Mouse (Mus musculus) embryonic facial prominence, embryonic 13.5 days (tissue): Measurements from ENCODE around the gene Naxd. TPM values are rescaled to one million over a fixed set of nuclear protein-coding genes. Genes with fewer than 3 reads are reported as not detected.

Source experiments
- ATAC-seq: fragments of 200-750 bp; cut with Nextera tagmentation; 2 replicates; pipeline ENCODE4 v1.8.0; 2017; ENCODE audit warnings: low read depth; ENCODE audit not compliant: insufficient number of reproducible peaks, insufficient read depth, low FRiP score, low TSS enrichment
- H3K27ac ChIP-seq: fragments of 300-500 bp; sonication (generic); 2 replicates; pipeline ENCODE4 v1.5.1; 2015; ENCODE audit warnings: moderate library complexity, mild to moderate bottlenecking, inconsistent platforms
- H3K27me3 ChIP-seq: fragments of 300-500 bp; sonication (generic); 2 replicates; pipeline ENCODE4 v1.6.1; 2015; ENCODE audit warnings: mild to moderate bottlenecking, inconsistent platforms
- H3K36me3 ChIP-seq: fragments of 300-500 bp; sonication (generic); 2 replicates; pipeline ENCODE4 v1.6.1; 2015; ENCODE audit warnings: mild to moderate bottlenecking, inconsistent platforms
- H3K4me1 ChIP-seq: fragments of 300-500 bp; sonication (generic); 2 replicates; pipeline ENCODE4 v1.6.1; 2015; ENCODE audit warnings: inconsistent platforms
- H3K4me2 ChIP-seq: fragments of 300-500 bp; sonication (generic); 2 replicates; pipeline ENCODE4 v1.6.1; 2015; ENCODE audit warnings: moderate library complexity, mild to moderate bottlenecking, inconsistent platforms
- H3K4me3 ChIP-seq: fragments of 300-500 bp; sonication (generic); 2 replicates; pipeline ENCODE4 v1.5.1; 2015; ENCODE audit warnings: mild to moderate bottlenecking, inconsistent platforms
- H3K9ac ChIP-seq: fragments of 300-500 bp; sonication (generic); 2 replicates; pipeline ENCODE4 v1.6.1; 2015; ENCODE audit warnings: mild to moderate bottlenecking, inconsistent platforms
- H3K9me3 ChIP-seq: fragments of 300-500 bp; sonication (generic); 2 replicates; pipeline ENCODE4 v1.6.1; 2016; ENCODE audit warnings: inconsistent platforms
- WGBS: fragments of 180-500 bp; shearing (Covaris S2); methylation state at CpG from one replicate; pipeline ENCODE4 v1.1.7; 2015; ENCODE audit warnings: mixed read lengths; 5-methylcytosine and 5-hydroxymethylcytosine counted together
- polyA plus RNA-seq: library from polyadenylated mRNA; unstranded; fragments of >200 nt; fragmentation: Nextera tagmentation; extraction: Ambion mirVana; gene quantifications from 2 replicates; pipeline ENCODE4 v1.2.1, GENCODE M21; 2015

The Naxd gene
- polyA plus RNA-seq, 1 experiment from 2014 or later = 134 TPM

- no peaks in the 10 kb centered on the region for H3K36me3 ChIP-seq
- H3K9ac ChIP-seq = no peak overlapping the region
- 9% methylated on average over 9 of the region's 10 CpGs for WGBS
- peaks cover 34% of the 10 kb centered on the region for H3K4me1 ChIP-seq
- H3K4me2 ChIP-seq = no peak overlapping the region
- H3K9me3 ChIP-seq = no peaks in the 10 kb centered on the region
- no peak overlapping the region for H3K4me3 ChIP-seq
- no peak for ATAC-seq
- H3K27me3 ChIP-seq = peaks cover 91% of the 10 kb centered on the region
- H3K27ac ChIP-seq = no peak overlapping the region
These were observed 21.9 kb upstream of the Naxd start for GRCm38 (mm10) chr8:11475397-11475796.

GRCm38 (mm10) chr8:11475876-11476275 lies 21.4 kb upstream of the Naxd start:
- H3K4me2 ChIP-seq = no peak overlapping the region
- peaks cover 93% of the 10 kb centered on the region for H3K27me3 ChIP-seq
- H3K27ac ChIP-seq = no peak overlapping the region
- no peak overlapping the region for H3K4me3 ChIP-seq
- peaks cover 34% of the 10 kb centered on the region for H3K4me1 ChIP-seq
- no peak overlapping the region for H3K9ac ChIP-seq
- H3K36me3 ChIP-seq = no peaks in the 10 kb centered on the region
- no peaks in the 10 kb centered on the region for H3K9me3 ChIP-seq
- ATAC-seq = no peak
- 23% methylated on average over 2 of the region's 2 CpGs for WGBS

- Histone ChIP-seq H3K27me3 (peaks cover 96% of the 10 kb centered on the region), H3K4me1 (peaks cover 34% of the 10 kb centered on the region), H3K9me3 (no peaks in the 10 kb centered on the region), H3K4me2 (peak overlapping the region; percentile 99), H3K36me3 (no peaks in the 10 kb centered on the region), H3K27ac (no peak overlapping the region), H3K4me3 (peak overlapping the region; percentile 56), H3K9ac (no peak overlapping the region)
- ATAC-seq = no peak
- WGBS = 5% methylated on average over 24 of the region's 24 CpGs
These were observed 20.7 kb upstream of the Naxd start for GRCm38 (mm10) chr8:11476338-11477177.

- no peaks in the 10 kb centered on the region for H3K9me3 ChIP-seq
- WGBS = 4% methylated on average over 9 of the region's 9 CpGs
- H3K27ac ChIP-seq = no peak overlapping the region
- no peak for ATAC-seq
- peaks cover 34% of the 10 kb centered on the region for H3K4me1 ChIP-seq
- no peak overlapping the region for H3K9ac ChIP-seq
- no peaks in the 10 kb centered on the region for H3K36me3 ChIP-seq
- peak overlapping the region; percentile 56 for H3K4me3 ChIP-seq
- H3K4me2 ChIP-seq = peak overlapping the region; percentile 99
- peaks cover 96% of the 10 kb centered on the region for H3K27me3 ChIP-seq
These were observed 20.1 kb upstream of the Naxd start for GRCm38 (mm10) chr8:11477178-11477553.

DNA sequence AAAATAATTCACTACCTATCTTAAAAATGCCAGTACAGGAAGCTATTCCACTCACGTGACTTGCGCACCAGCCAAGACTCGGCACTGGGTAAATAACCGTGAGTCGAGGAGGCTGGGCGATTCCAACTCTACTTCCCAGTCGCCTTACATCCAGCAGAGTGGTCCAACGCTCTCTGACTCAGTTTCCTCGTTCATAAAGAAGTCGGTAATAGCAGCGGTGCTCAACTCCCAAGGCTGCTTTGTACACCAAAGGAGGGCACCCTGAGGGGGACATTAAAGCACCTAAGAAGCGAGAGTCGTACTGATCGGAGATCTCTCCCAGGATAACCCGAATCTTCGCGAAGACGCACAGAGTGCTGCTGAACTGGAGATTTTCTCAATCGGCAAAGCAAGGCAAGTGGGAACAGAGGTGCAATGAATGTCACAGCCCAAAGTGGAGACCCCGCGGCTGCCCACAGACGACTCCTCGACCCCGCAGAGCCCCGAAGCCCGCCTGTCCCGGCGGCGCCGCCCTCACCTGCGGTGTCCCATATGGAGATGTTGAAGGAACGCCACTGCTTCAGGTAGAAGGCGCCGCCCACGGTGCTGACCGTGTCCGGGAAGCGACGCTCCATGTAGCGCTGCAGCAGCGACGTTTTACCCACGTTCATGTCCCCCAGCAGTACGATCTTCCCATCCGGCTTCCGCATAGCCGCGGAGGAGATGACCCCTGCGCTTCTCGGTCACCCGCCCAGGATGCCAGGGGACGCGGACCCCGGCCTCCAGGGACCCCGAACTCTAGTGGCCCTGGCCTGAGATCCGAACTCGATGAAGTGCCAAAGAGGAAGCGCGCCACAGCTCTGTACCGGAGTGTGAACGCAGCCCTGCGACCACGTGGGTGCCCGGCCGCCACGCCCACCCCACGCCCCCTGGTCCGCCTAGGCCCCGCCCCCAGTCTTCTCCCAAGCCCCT lies 19.2 kb upstream of the Naxd start, which contains the start of gene Rab20:
TSS of gene Rab20 (minus strand) at position 900 of the 951 bp plus-strand sequence.
- Histone ChIP-seq H3K9ac (peak within 1 kb of the TSS; percentile 67), H3K4me3 (peak within 1 kb of the TSS; percentile 56), H3K4me2 (peak within 1 kb of the TSS; percentile 99), H3K4me1 (peaks cover 34% of the 10 kb centered on the region), H3K27me3 (peaks cover 97% of the 10 kb centered on the region), H3K27ac (no peak within 1 kb of the TSS), H3K9me3 (no peaks in the 10 kb centered on the region), H3K36me3 (no peaks in the 10 kb centered on the region)
- WGBS = under 1% methylated on average over 69 of the region's 69 CpGs
- ATAC-seq = peak; percentile 60; the same call in 1 of the 2 replicates

GRCm38 (mm10) chr8:11478807-11479527 lies 18.3 kb upstream of the Naxd start:
- H3K4me3 ChIP-seq = peak overlapping the region; percentile 56
- peaks cover 88% of the 10 kb centered on the region for H3K27me3 ChIP-seq
- H3K4me1 ChIP-seq = peaks cover 34% of the 10 kb centered on the region
- H3K9me3 ChIP-seq = no peaks in the 10 kb centered on the region
- ATAC-seq = no peak
- H3K36me3 ChIP-seq = no peaks in the 10 kb centered on the region
- H3K9ac ChIP-seq = 0 out of 2 replicates have a peak overlapping the region, but pooled peaks have one; percentile 11
- H3K27ac ChIP-seq = no peak overlapping the region
- WGBS = 1% methylated on average over 23 of the region's 23 CpGs
- H3K4me2 ChIP-seq = peak overlapping the region; percentile 99

GRCm38 (mm10) chr8:11479591-11479990 lies 17.7 kb upstream of the Naxd start:
- Histone ChIP-seq H3K27ac (no peak overlapping the region), H3K27me3 (peaks cover 82% of the 10 kb centered on the region), H3K36me3 (no peaks in the 10 kb centered on the region), H3K9me3 (no peaks in the 10 kb centered on the region), H3K9ac (no peak overlapping the region), H3K4me2 (peak overlapping the region; percentile 11), H3K4me1 (peaks cover 34% of the 10 kb centered on the region), H3K4me3 (no peak overlapping the region)
- no peak for ATAC-seq
- WGBS = 2% methylated on average over 14 of the region's 14 CpGs

- H3K4me2 ChIP-seq = no peak overlapping the region
- no peak overlapping the region for H3K4me3 ChIP-seq
- no peak overlapping the region for H3K27ac ChIP-seq
- no peaks in the 10 kb centered on the region for H3K9me3 ChIP-seq
- H3K27me3 ChIP-seq = peaks cover 70% of the 10 kb centered on the region
- no peaks in the 10 kb centered on the region for H3K36me3 ChIP-seq
- H3K9ac ChIP-seq = no peak overlapping the region
- ATAC-seq = no peak
- WGBS = 49% methylated on average over 3 of the region's 3 CpGs
- peaks cover 21% of the 10 kb centered on the region for H3K4me1 ChIP-seq
These were observed 15.4 kb upstream of the Naxd start for GRCm38 (mm10) chr8:11481876-11482275.

GRCm38 (mm10) chr8:11482537-11482936 lies 14.8 kb upstream of the Naxd start:
- no peak overlapping the region for H3K27ac ChIP-seq
- H3K9me3 ChIP-seq = no peaks in the 10 kb centered on the region
- H3K4me1 ChIP-seq = peaks cover 19% of the 10 kb centered on the region
- no peak overlapping the region for H3K9ac ChIP-seq
- H3K4me2 ChIP-seq = no peak overlapping the region
- WGBS = 70% methylated on average over 3 of the region's 3 CpGs
- H3K36me3 ChIP-seq = no peaks in the 10 kb centered on the region
- H3K27me3 ChIP-seq = peaks cover 67% of the 10 kb centered on the region
- no peak for ATAC-seq
- no peak overlapping the region for H3K4me3 ChIP-seq

GRCm38 (mm10) chr8:11486142-11486541 lies 11.2 kb upstream of the Naxd start:
- no peak for ATAC-seq
- WGBS = 25% methylated on average over 7 of the region's 7 CpGs

DNA sequence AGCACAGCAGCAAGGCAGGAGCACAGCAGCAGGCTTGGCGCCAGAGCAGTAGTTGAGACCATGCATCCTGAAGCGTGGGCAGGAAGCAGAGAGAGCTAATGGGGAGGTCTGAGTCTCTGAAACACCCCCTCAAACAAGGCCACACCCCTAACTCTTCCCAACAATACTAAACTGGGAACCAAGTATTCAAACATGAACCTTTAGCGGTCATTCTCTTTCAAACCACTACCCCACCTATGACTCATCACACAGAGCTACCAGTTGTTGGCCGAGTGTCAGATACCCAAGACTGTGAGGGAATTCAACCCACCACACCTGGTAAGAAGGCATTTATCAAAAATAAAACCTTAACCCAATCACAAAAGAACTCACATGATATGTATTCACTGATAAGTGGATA lies 10.1 kb upstream of the Naxd start:
- ATAC-seq = no peak
- no peaks in the 10 kb centered on the region for H3K36me3 ChIP-seq
- no peak overlapping the region for H3K4me2 ChIP-seq
- H3K4me3 ChIP-seq = no peak overlapping the region
- H3K4me1 ChIP-seq = no peaks in the 10 kb centered on the region
- H3K27me3 ChIP-seq = peaks cover 49% of the 10 kb centered on the region
- H3K27ac ChIP-seq = no peak overlapping the region
- no peak overlapping the region for H3K9ac ChIP-seq
- H3K9me3 ChIP-seq = no peaks in the 10 kb centered on the region
- WGBS = 74% methylated on average over 4 of the region's 4 CpGs

More at GRCm38 (mm10) chr8:11486142-11486541, 11.2 kb upstream of the Naxd start:
- Histone ChIP-seq H3K36me3 (no peaks in the 10 kb centered on the region), H3K4me3 (no peak overlapping the region), H3K27ac (no peak overlapping the region), H3K9ac (no peak overlapping the region), H3K4me1 (no peaks in the 10 kb centered on the region), H3K9me3 (no peaks in the 10 kb centered on the region), H3K4me2 (no peak overlapping the region), H3K27me3 (peaks cover 54% of the 10 kb centered on the region)
